Mouse (Mus musculus) gonadal fat pad, adult 2 months (tissue): ENCODE data around the gene Nt5e. TPM values are rescaled to one million over a fixed set of nuclear protein-coding genes. Genes with fewer than 3 reads are reported as not detected.
A peak's percentile ranks its signal among the peaks of the same experiment; 100 is the strongest.
"Not testable (repeated sequence)": the region's sequence is repeated elsewhere in the genome, so short reads cannot be mapped to it uniquely, and the experiment has no call there.

ENCODE experiments used
- DNase-seq: peaks from one replicate; pipeline ENCODE4 v3.0.0-alpha.2; 2012; ENCODE audit warnings: low read depth
- polyA plus RNA-seq: library from polyadenylated mRNA; depleted of rRNA; stranded (reverse); fragments of >200 nt; gene quantifications from 2 replicates; pipeline ENCODE4 v1.2.3, GENCODE M21; 2012; rRNA removed

The Nt5e gene
- 20.5 and 21.1 TPM in 2 replicates for polyA plus RNA-seq

GRCm38 (mm10) chr9:88326930-88327901, at the start of gene Nt5e:
TSS of gene Nt5e (plus strand) at chr9:88327197.
- DNase-seq = peak; percentile 20

DNA sequence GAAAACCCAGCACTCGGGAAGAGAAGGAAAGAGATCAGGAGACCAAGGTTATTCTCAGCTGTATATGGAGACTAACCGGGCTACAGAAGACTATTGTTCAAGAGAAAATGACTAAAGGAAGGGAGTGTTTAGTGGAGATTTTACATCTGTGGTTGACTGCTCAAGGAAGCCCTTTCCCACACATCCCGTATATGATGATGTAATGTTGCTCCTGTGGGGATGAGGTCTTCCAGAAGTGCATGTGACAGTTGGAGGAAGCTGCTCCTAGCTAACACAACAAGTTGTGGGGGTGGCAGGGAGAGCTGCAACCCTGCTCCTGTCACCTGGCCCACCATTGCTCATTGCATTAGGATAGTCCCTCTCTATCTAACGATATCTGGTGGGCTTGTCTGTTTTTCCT, 49.4 kb upstream of the Nt5e start:
- DNase-seq = no peak

- DNase-seq = no peak
Measured at GRCm38 (mm10) chr9:88279728-88280127, 47.3 kb upstream of the Nt5e start.

- no peak for DNase-seq
Measured at GRCm38 (mm10) chr9:88289568-88290168, 37.3 kb upstream of the Nt5e start.

DNA sequence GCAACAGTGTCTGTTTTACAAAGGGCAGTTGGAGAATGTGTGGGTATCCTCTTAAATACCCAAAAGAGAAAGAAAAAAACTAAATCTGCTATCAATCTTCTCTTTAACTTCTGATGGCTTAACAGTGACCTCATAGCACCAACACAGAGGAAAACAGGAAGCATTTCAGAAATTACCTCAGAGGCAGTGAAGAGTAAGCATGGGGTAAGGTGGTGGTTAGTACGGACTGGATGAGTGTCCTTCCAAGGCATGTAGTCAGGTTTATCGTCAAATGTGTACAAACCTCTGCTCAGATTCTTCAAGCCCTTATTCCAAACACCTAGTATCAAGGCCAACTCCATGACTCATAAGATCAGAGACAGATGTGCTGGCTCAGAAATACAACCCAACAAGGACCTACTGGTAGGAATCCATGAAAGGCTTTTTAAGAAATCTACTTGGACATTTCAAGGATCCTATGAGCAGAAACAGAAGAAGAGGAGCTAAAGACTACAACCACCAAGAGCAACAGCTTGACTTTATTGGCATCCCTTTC, 34.1 kb upstream of the Nt5e start:
- no peak for DNase-seq

DNA sequence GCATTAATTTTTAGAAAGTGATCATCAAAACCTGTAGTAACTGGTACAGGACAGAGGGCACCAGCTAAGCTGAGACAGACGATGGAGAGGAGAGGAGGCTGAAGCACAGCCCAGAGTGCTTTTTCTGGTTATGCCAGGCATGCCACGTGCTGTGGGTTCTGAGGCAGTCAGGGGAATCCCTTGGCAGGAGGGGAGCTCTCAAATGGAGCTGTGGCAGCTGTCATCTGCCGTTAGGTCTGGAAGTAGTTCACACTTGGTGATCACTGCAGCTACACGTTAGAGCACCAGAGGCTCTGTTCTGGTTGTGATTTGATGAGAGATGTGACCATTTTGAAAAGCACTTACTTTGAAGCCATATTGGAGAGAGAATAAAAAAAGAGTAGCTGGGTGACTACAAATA, 31.2 kb upstream of the Nt5e start:
- no peak for DNase-seq

DNA sequence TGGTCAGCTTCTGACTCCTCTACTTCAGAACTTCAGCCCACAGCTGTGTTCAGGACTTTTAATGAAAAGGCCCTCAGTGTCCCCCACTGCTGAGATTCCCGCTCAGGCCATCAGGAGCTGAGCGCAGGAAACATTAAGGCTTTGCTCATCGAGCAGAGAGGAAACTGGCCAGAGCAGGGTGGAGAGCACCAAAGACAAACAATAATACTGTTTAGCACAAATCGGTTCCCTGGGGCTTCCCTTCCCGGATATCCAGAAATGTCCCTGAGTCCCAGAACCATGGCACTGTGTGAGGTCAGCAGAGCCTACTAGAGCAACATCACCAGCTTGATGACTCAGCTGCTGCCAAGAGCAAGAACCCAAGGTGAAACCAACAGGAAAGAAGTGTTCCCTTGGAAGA, 30.7 kb upstream of the Nt5e start:
- DNase-seq = no peak

DNA sequence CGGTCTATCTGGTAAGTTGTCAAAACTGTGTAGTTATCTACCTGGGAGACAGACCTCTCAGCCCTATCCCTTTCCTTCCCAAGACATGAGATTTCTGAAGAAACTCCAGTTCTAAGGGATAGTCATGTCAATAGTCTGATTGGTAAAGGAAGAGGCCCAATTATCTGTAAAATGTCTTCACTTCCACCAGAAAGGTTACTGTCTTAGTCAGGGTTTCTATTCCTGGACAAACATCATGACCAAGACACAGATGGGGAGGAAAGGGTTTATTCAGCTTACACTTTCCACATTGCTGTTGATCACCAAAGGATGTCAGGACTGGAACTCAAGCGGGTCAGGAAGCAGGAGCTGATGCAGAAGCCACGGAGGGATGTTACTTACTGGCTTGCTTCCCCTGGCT, 29.8 kb upstream of the Nt5e start:
- DNase-seq = not testable (repeated sequence)

DNA sequence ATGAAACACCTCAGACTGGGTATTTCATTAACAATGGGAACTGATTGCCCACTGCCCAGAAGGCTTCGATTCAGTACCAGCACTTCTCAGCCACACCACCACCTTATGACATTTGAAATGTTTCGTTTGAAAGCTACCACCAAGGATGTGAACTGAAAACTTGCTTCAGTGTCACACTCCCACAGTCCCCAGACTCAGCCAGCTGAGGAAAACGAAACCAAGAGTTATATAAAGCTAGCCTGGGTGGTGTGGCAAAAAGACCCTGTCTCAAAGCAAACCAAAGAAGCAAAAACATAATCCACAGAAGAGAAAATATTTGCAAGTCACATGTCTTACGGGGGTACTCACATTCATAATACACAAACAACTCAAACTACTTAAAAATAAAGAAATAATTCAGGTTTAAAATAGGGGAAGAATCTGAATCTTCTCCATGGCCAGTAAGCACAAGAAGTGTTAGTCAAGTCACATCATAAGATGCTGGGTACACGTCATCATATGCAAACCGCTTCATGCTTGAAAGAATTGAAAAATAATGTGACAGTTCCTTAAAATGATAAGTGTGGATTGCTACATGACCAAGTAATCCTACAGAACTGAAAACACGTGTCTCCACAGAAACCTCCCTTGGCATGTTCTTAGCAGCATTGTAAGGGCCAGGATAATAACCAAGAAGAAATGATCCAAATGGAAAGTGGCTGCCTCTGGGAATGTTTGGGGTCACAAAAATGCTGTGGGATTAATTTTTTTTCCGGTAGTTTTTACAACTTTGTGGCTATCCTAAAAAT, 28.9 kb upstream of the Nt5e start:
- DNase-seq = no peak

- no peak for DNase-seq
Measured at GRCm38 (mm10) chr9:88307019-88307618, 19.9 kb upstream of the Nt5e start.

DNA sequence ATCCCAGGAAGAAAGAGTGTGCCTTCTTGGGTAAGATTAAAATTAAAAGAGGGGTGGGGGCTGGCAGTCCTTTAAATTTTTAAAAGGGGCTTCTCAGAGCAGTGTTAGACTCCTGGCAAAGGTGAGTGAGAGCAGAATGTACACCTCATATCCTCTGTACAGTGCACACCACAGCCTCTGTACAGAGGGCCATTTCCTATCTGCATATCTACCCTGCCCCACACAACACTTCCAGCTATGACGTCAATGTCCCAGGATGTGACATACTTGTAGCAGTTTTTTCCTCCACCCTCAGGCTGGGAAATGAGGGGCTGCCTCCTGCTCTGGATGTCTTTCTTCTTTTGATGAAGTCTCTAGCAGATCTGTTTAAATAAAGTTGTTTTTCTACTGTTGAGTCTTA, 17.9 kb upstream of the Nt5e start:
- DNase-seq = no peak

DNA sequence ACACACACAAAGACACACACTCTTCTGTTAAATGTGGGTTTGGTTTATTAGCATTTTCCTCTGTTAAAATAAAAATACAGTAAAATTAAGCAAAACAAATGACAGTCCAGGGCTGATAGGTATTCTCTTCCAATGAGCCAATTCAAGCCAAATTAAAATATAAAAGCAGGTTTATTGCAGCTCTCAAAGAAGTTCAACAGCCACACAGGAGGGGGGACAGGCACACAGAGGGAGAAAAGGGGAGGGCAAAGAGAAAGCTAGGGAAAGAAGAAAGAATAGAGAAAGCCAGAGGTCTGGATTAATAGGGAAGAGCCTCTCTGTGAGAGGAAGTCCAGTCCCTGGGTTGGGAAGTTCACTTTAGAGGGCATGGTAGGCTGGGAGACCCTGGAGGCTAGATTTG, 7.8 kb upstream of the Nt5e start:
- DNase-seq = no peak

- no peak for DNase-seq
Measured at GRCm38 (mm10) chr9:88324616-88325015, 2.4 kb upstream of the Nt5e start.

GRCm38 (mm10) chr9:88328666-88329065, 1.7 kb downstream of the Nt5e start:
- DNase-seq = no peak

GRCm38 (mm10) chr9:88329166-88329748, 2.3 kb downstream of the Nt5e start:
- no peak for DNase-seq

DNA sequence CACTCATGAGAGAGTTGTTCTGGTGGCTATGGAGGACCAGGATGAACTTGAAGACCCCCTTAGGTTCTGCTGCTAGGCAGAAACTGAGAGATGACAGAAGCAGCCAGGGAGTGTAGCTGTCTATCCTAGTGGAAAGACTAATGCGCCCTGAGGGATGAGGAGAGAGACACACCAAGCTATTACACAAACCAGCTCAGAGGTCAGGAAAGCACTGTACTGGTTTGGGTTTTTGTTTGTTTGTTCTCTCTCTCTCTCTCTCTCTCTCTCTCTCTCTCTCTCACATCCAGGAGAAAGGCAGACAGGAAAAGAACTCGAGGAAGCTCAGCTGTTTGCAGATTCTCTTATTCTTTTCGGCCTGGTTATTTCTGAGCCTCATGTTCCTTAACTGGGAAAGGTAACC, 3.3 kb downstream of the Nt5e start:
- DNase-seq = no peak

GRCm38 (mm10) chr9:88332447-88332846, 5.5 kb downstream of the Nt5e start:
- no peak for DNase-seq

DNA sequence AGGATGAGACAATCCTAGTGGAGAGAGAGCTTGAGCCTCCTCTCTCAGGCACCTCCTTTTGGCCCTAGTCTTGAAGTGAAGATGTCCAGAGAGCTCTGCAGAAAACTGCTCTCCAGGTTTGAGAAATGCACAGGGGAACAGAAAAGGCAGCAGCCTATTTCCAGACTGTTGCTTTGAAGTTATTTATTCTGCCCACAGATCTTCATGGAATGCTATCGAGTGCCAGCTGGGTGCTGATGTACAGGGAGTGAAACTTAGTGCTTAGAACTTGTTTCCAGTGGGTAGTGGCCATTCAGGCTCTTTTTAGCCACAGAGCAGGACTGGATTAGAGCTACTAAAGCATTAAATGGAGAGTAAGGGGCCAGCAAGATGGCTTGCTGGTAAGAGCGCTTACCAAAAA, 8.8 kb downstream of the Nt5e start:
- no peak for DNase-seq

DNA sequence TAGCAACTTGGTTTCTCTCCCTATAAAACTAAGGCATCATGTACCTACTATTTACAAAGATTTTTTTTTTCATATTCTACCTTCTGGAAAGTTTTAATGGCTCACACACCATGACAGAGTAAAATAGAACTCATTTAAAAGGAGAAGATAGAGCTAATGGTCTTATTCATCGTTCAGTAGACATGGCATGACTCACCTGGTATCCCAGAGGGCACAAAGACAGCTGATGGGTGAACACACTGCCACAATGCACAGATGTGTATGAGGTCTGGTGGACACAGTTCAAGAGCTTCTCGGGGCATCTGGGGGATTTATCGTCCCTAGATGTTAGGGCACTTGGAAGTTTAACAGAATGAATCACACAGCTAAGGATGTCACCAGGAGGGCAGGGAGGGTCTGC, 13.8 kb downstream of the Nt5e start:
- DNase-seq = no peak

DNA sequence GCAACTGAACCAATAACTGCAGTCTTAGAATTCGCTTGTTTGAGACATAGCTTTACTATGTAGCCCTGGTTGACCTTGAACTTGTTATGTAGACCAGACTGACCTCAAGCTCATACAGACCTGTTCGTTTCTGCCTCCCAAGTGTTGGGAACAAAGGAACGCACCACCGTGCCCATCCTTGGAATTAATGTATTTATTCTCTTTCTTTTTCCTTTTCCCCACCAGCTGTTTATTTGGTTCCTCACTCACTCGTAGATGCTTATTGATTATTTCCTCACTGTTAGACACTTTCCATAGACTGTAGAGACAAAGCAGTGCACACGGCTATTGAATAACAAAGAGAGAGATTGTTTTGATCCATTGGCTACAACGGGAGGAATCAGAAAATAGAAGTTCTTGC, 15.2 kb downstream of the Nt5e start:
- DNase-seq = no peak

GRCm38 (mm10) chr9:88342701-88343100, 15.7 kb downstream of the Nt5e start:
- no peak for DNase-seq
